Mouse (Mus musculus) intestine, postnatal 0 days (tissue): Measurements from ENCODE around the gene H2al1d. TPM values are rescaled to one million over a fixed set of nuclear protein-coding genes. Genes with fewer than 3 reads are reported as not detected.
"Not testable (repeated sequence)": the region's sequence is repeated elsewhere in the genome, so short reads cannot be mapped to it uniquely, and the experiment has no call there.

ENCODE experiments used
- ATAC-seq: fragments of 200-750 bp; cut with Nextera tagmentation; 2 replicates; pipeline ENCODE4 v1.8.0; 2017; ENCODE audit warnings: mild to moderate bottlenecking, moderate TSS enrichment, moderate library complexity
- H3K27ac ChIP-seq: fragments of 300-500 bp; sonication (generic); 2 replicates; pipeline ENCODE4 v1.5.1; 2014; ENCODE audit warnings: mild to moderate bottlenecking, low read depth, low read length, moderate library complexity
- H3K27me3 ChIP-seq: fragments of 300-500 bp; sonication (generic); replicated peaks from 2 replicates; pipeline ENCODE4 v1.6.1; 2014; ENCODE audit warnings: low read length, mixed read lengths; ENCODE audit not compliant: control insufficient read depth, insufficient read depth
- H3K36me3 ChIP-seq: fragments of 300-500 bp; sonication (generic); 2 replicates; pipeline ENCODE4 v1.6.1; 2014; ENCODE audit warnings: mild to moderate bottlenecking, moderate library complexity; ENCODE audit not compliant: control insufficient read depth, insufficient read depth
- H3K4me1 ChIP-seq: fragments of 300-500 bp; sonication (generic); replicated peaks from 2 replicates; pipeline ENCODE4 v1.6.1; 2014; ENCODE audit warnings: antibody characterized with exemption, low read length, mixed read lengths; ENCODE audit not compliant: control insufficient read depth, insufficient read depth
- H3K4me2 ChIP-seq: fragments of 300-500 bp; sonication (generic); replicated peaks from 2 replicates; pipeline ENCODE4 v1.6.1; 2014; ENCODE audit warnings: low read depth, mild to moderate bottlenecking, moderate library complexity
- H3K4me3 ChIP-seq: fragments of 300-500 bp; sonication (generic); 2 replicates; pipeline ENCODE4 v1.5.1; 2014; ENCODE audit warnings: low read depth, low read length
- H3K9ac ChIP-seq: fragments of 300-500 bp; sonication (generic); 2 replicates; pipeline ENCODE4 v1.6.1; 2014; ENCODE audit warnings: mild to moderate bottlenecking, low read depth, low read length
- H3K9me3 ChIP-seq: fragments of 300-500 bp; sonication (generic); 2 replicates; pipeline ENCODE4 v1.6.1; 2016; ENCODE audit warnings: mixed run types; ENCODE audit not compliant: control insufficient read depth
- CTCF ChIP-seq: sonication (generic); IDR thresholded peaks from 2 replicates; pipeline ENCODE4 v1.5.1; 2016; ENCODE audit warnings: low read depth, mild to moderate bottlenecking, control low read depth, antibody characterized with exemption, moderate library complexity
- WGBS: fragments of 180-500 bp; shearing (Covaris S2); extraction: QIAGEN DNeasy Blood & Tissue Kit; methylation state at CpG from one replicate; pipeline ENCODE4 v1.1.7; 2014; 5-methylcytosine and 5-hydroxymethylcytosine counted together
- polyA plus RNA-seq: library from polyadenylated mRNA; unstranded; fragments of >200 nt; fragmentation: Nextera tagmentation; extraction: Ambion mirVana; gene quantifications from 2 replicates; pipeline ENCODE4 v1.2.1, GENCODE M21; 2015

The H2al1d gene
- not detected in 2 replicates for polyA plus RNA-seq

GRCm38 (mm10) chrX:11308524-11308923, at the start of gene H2al1d:
Gene H2al1d (plus strand): TSS chrX:11308824.
- not testable (repeated sequence) for H3K4me2 ChIP-seq, H3K4me1 ChIP-seq, H3K4me3 ChIP-seq, ATAC-seq, H3K36me3 ChIP-seq, H3K9ac ChIP-seq, H3K27ac ChIP-seq, H3K9me3 ChIP-seq, H3K27me3 ChIP-seq
- no CpG with 5 or more reads among the region's 6 CpGs for WGBS

- H3K4me3 ChIP-seq: no peak overlapping the region
- 66% methylated on average over 8 of the region's 8 CpGs for WGBS
- H3K27ac ChIP-seq: no peak overlapping the region
- no peaks in the 10 kb centered on the region for H3K4me1 ChIP-seq
- ATAC-seq: no peak
- no peaks in the 10 kb centered on the region for H3K9me3 ChIP-seq
- no peaks in the 10 kb centered on the region for H3K36me3 ChIP-seq
- no peaks in the 10 kb centered on the region for H3K27me3 ChIP-seq
- H3K4me2 ChIP-seq: no peak overlapping the region
- no peak for TF ChIP-seq CTCF
- H3K9ac ChIP-seq: no peak overlapping the region
Observed at GRCm38 (mm10) chrX:11264918-11265317, 43.7 kb upstream of the H2al1d start.

GRCm38 (mm10) chrX:11267791-11268190, 40.8 kb upstream of the H2al1d start:
- TF ChIP-seq CTCF: no peak
- WGBS: 65% methylated on average over 7 of the region's 7 CpGs
- no peaks in the 10 kb centered on the region for H3K36me3 ChIP-seq
- no peaks in the 10 kb centered on the region for H3K4me1 ChIP-seq
- H3K27ac ChIP-seq: no peak overlapping the region
- H3K9ac ChIP-seq: no peak overlapping the region
- H3K4me3 ChIP-seq: no peak overlapping the region
- H3K4me2 ChIP-seq: no peak overlapping the region
- no peaks in the 10 kb centered on the region for H3K9me3 ChIP-seq
- no peak for ATAC-seq
- no peaks in the 10 kb centered on the region for H3K27me3 ChIP-seq

- Histone ChIP-seq H3K36me3 (no peaks in the 10 kb centered on the region), H3K9ac (no peak overlapping the region), H3K9me3 (no peaks in the 10 kb centered on the region), H3K27ac (no peak overlapping the region), H3K4me2 (no peak overlapping the region), H3K27me3 (no peaks in the 10 kb centered on the region), H3K4me3 (no peak overlapping the region), H3K4me1 (no peaks in the 10 kb centered on the region)
- no peak for TF ChIP-seq CTCF
- ATAC-seq: no peak
- WGBS: 89% methylated on average over 3 of the region's 3 CpGs
Observed at GRCm38 (mm10) chrX:11269074-11269473, 39.5 kb upstream of the H2al1d start.

GRCm38 (mm10) chrX:11273190-11273589, 35.4 kb upstream of the H2al1d start:
- TF ChIP-seq CTCF: no peak
- Histone ChIP-seq H3K36me3 (no peaks in the 10 kb centered on the region), H3K27me3 (no peaks in the 10 kb centered on the region), H3K9me3 (no peaks in the 10 kb centered on the region), H3K4me2 (no peak overlapping the region), H3K4me1 (no peaks in the 10 kb centered on the region), H3K4me3 (no peak overlapping the region), H3K27ac (no peak overlapping the region), H3K9ac (no peak overlapping the region)
- ATAC-seq: no peak
- WGBS: 46% methylated on average over 3 of the region's 3 CpGs

- Histone ChIP-seq H3K27ac (no peak overlapping the region), H3K4me2 (no peak overlapping the region), H3K4me3 (no peak overlapping the region), H3K9ac (no peak overlapping the region), H3K36me3 (no peaks in the 10 kb centered on the region), H3K4me1 (no peaks in the 10 kb centered on the region), H3K27me3 (no peaks in the 10 kb centered on the region), H3K9me3 (no peaks in the 10 kb centered on the region)
- ATAC-seq: no peak
- 67% methylated on average over 6 of the region's 6 CpGs for WGBS
- TF ChIP-seq CTCF: no peak
Observed at GRCm38 (mm10) chrX:11277083-11277482, 31.5 kb upstream of the H2al1d start.

GRCm38 (mm10) chrX:11280741-11281140, 27.9 kb upstream of the H2al1d start:
- no peak for ATAC-seq
- Histone ChIP-seq H3K4me2 (no peak overlapping the region), H3K36me3 (no peaks in the 10 kb centered on the region), H3K9me3 (no peaks in the 10 kb centered on the region), H3K4me1 (no peaks in the 10 kb centered on the region), H3K27me3 (no peaks in the 10 kb centered on the region), H3K27ac (no peak overlapping the region), H3K9ac (no peak overlapping the region), H3K4me3 (no peak overlapping the region)
- 65% methylated on average over 2 of the region's 2 CpGs for WGBS
- no peak for TF ChIP-seq CTCF
